In genomic region chr1:23397623-23398022, GRCm38 (mm10) we compare ENCODE assay signal across 8 mouse cellular contexts. TPM values are rescaled to one million over a fixed set of nuclear protein-coding genes. Genes with fewer than 3 reads are reported as not detected.
DNase-seq lines count a peak whose midpoint lies in the region; ATAC-seq lines count a peak whose summit lies in the region.

Gene Ogfrl1, minus strand, starts transcription at chr1:23397772.

- H3K27ac ChIP-seq in lung, embryonic 15.5 days: no peak within 1 kb of the TSS
- no peak within 1 kb of the TSS for H3K27ac ChIP-seq in neural tube, embryonic 14.5 days (ENCODE audit: low read depth, low read length)

- DNase-seq in adrenal gland, postnatal 4 days (ENCODE audit: low spot score in 2 of 2): no peak
- no peak for DNase-seq in adrenal gland, postnatal 10 days
- no peak for DNase-seq in lung, adult 18-20 months
- DNase-seq in left cerebral cortex, postnatal 10 days (ENCODE audit: extremely low spot score in 1 of 2, low spot score in 2 of 2): no peak
- DNase-seq in c-Kit-positive CD71-positive TER-119-positive erythroid progenitor cells, embryonic 14.5 days (ENCODE audit: low spot score): no peak
- no peak for DNase-seq in cerebellum, adult 18-20 months

- 73% methylated on average over 4 of the region's 4 CpGs for WGBS in lung, embryonic 15.5 days
- WGBS in neural tube, embryonic 14.5 days: 88% methylated on average over 4 of the region's 4 CpGs

- no peaks in the 10 kb centered on the region for H3K9me3 ChIP-seq in lung, embryonic 15.5 days
- no peaks in the 10 kb centered on the region for H3K9me3 ChIP-seq in neural tube, embryonic 14.5 days (ENCODE audit: control insufficient read depth, low read length)

- intact Hi-C loops in left cerebral cortex, postnatal 10 days (cut with DNase I): no loop called here

- H3K9ac ChIP-seq in lung, embryonic 15.5 days: no peak within 1 kb of the TSS
- no peak within 1 kb of the TSS for H3K9ac ChIP-seq in neural tube, embryonic 14.5 days (replicated peaks; ENCODE audit: low read depth, low read length)

- no peaks in the 10 kb centered on the region for H3K36me3 ChIP-seq in lung, embryonic 15.5 days
- H3K36me3 ChIP-seq in neural tube, embryonic 14.5 days (ENCODE audit: control insufficient read depth, insufficient read depth, low read length): no peaks in the 10 kb centered on the region

- no peaks in the 10 kb centered on the region for H3K27me3 ChIP-seq in lung, embryonic 15.5 days
- no peaks in the 10 kb centered on the region for H3K27me3 ChIP-seq in neural tube, embryonic 14.5 days (ENCODE audit: control insufficient read depth, insufficient read depth, low read length)

- H3K4me2 ChIP-seq in lung, embryonic 15.5 days: no peak within 1 kb of the TSS
- no peak within 1 kb of the TSS for H3K4me2 ChIP-seq in neural tube, embryonic 14.5 days (ENCODE audit: low read depth, low read length)

- H3K4me3 ChIP-seq in lung, embryonic 15.5 days: no peak within 1 kb of the TSS
- H3K4me3 ChIP-seq in neural tube, embryonic 14.5 days (ENCODE audit: low read depth, low read length): no peak within 1 kb of the TSS

- ATAC-seq in lung, embryonic 15.5 days (ENCODE audit: borderline replicate concordance, extremely low read depth, low FRiP score, low TSS enrichment): no peak
- ATAC-seq in neural tube, embryonic 14.5 days (ENCODE audit: low read depth): no peak

- no peaks in the 10 kb centered on the region for H3K4me1 ChIP-seq in lung, embryonic 15.5 days
- H3K4me1 ChIP-seq in neural tube, embryonic 14.5 days (ENCODE audit: control insufficient read depth, insufficient read depth, low read length): no peaks in the 10 kb centered on the region

RNA-seq across cellular contexts. Expression of gene Ogfrl1, which starts in this region (rescaled TPM):
- 10 to 100 TPM; 11.9 to 12.4 TPM for total RNA-seq in adrenal gland, postnatal 4 days (2021)
- total RNA-seq in adrenal gland, postnatal 10 days (2021): 1 to 10 TPM; 6.3 to 7.7 TPM
- 11.8 and 14.4 TPM in 2 replicates for polyA plus RNA-seq in lung, embryonic 15.5 days (2015; fragmentation: Nextera tagmentation; extraction: Ambion mirVana)
- 10 to 100 TPM; 39.3 to 46.9 TPM for total RNA-seq in left cerebral cortex, postnatal 10 days (2021)
- polyA plus RNA-seq in neural tube, embryonic 14.5 days (2014; fragmentation: Nextera tagmentation; extraction: Ambion mirVana): 20.3 and 27.1 TPM in 2 replicates
